Mouse (Mus musculus): ENCODE measurements around the gene Gas2l2. TPM values are rescaled to one million over a fixed set of nuclear protein-coding genes. Genes with fewer than 3 reads are reported as not detected.

Gas2l2 gene
- polyA plus RNA-seq (2012; rRNA removed) = not detected in 2 replicates

DNA sequence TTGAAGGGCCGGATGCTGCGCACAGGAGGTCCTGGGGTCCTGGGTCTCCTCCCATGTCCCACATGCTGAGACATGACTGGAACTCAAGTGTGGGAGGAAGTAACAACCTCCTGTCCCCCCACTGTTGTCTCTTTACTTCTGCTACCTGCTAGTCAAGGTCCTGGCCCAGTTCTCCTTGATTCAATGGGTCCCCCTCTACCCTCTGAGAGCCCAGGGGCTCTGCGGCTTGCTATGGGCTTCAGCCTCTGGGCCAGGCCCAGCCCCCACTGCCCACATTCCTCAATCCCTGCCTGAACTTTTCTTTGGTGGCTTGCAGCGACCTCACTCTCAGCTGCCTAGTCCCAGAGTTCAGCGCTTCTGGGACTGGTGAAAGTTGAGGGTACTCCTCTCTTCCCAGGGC is at the start of gene Gas2l2:
Gene Gas2l2 (minus strand): TSS at position 101 of the 400 bp plus-strand sequence.
- H3K4me3 ChIP-seq (ENCODE audit: extremely low read depth, insufficient read depth, insufficient read length) = no peak within 1 kb of the TSS
- TF ChIP-seq POLR2A (IDR thresholded peaks at IDR 0.05; ENCODE audit: low read depth, low read length) (no peak), CTCF (IDR thresholded peaks at IDR 0.05; ENCODE audit: extremely low read depth, insufficient read depth, insufficient read length, insufficient replicate concordance) (no peak)
- WGBS = 83% methylated on average over 5 of the region's 5 CpGs
- H3K36me3 ChIP-seq (ENCODE audit: control insufficient read depth, insufficient read depth, low read length) = no peaks in the 10 kb centered on the region
- no peak within 1 kb of the TSS for H3K27ac ChIP-seq (ENCODE audit: insufficient read depth, low read length)
- H3K4me1 ChIP-seq (ENCODE audit: control insufficient read depth, insufficient read depth, insufficient read length) = peaks cover 3% of the 10 kb centered on the region; the same call in 1 of the 2 replicates
- no peak for DNase-seq (ENCODE audit: low read depth in 1 of 2, low spot score in 2 of 2)
- peaks cover 8% of the 10 kb centered on the region for H3K27me3 ChIP-seq (ENCODE audit: control insufficient read depth, insufficient read depth, low read length)

DNA sequence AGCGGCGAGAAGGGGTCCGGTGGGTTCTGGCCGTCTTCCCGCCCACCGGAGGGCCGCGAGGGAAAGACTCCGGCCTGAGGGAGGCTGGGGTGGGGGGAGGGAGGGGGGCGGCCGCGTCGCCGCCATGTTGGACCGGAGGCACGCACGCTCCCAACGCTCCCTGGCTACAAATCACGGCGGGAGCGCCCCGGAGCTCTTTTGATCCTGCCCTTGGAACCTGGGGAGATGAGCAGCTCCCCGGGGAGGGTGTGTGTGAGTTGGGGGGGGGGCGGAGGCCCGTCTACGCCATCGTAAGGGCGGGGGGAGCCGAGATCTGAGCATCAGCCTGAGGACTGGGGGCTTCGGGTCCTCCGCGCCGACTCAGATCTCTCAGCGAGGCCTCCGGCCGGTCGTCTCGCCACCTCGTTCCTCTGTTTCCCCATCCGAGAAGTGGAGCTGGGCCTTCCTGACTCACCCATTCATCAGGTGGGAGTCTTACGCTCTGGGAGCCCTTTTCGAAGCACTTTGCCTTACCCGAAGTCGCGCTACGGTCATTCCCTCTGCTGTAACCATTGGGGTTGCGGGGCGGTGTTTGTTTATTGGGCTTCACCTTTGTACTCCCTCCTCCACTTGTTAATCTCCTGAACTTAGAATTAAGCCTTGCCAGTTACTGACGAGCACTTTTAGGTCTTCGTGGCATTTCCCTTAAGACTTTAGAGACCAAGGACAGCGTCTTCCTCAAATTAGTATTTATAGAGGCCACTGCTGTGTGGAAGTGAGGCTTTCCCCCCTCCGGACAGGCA is 44.2 kb upstream of the Gas2l2 start:
- Histone ChIP-seq H3K36me3 (ENCODE audit: control insufficient read depth, insufficient read depth, low read length) (no peaks in the 10 kb centered on the region), H3K27ac (ENCODE audit: insufficient read depth, low read length) (peak overlapping the region; percentile 97), H3K4me3 (ENCODE audit: extremely low read depth, insufficient read depth, insufficient read length) (peak overlapping the region; percentile 98), H3K4me1 (ENCODE audit: control insufficient read depth, insufficient read depth, insufficient read length) (peaks cover 5% of the 10 kb centered on the region; the same call in 1 of the 2 replicates), H3K27me3 (ENCODE audit: control insufficient read depth, insufficient read depth, low read length) (no peaks in the 10 kb centered on the region)
- under 1% methylated on average over 50 of the region's 52 CpGs for WGBS
- no peak for DNase-seq (ENCODE audit: low read depth in 1 of 2, low spot score in 2 of 2)
- TF ChIP-seq CTCF (IDR thresholded peaks at IDR 0.05; ENCODE audit: extremely low read depth, insufficient read depth, insufficient read length, insufficient replicate concordance) (no peak), POLR2A (IDR thresholded peaks at IDR 0.05; ENCODE audit: low read depth, low read length) (no peak)

DNA sequence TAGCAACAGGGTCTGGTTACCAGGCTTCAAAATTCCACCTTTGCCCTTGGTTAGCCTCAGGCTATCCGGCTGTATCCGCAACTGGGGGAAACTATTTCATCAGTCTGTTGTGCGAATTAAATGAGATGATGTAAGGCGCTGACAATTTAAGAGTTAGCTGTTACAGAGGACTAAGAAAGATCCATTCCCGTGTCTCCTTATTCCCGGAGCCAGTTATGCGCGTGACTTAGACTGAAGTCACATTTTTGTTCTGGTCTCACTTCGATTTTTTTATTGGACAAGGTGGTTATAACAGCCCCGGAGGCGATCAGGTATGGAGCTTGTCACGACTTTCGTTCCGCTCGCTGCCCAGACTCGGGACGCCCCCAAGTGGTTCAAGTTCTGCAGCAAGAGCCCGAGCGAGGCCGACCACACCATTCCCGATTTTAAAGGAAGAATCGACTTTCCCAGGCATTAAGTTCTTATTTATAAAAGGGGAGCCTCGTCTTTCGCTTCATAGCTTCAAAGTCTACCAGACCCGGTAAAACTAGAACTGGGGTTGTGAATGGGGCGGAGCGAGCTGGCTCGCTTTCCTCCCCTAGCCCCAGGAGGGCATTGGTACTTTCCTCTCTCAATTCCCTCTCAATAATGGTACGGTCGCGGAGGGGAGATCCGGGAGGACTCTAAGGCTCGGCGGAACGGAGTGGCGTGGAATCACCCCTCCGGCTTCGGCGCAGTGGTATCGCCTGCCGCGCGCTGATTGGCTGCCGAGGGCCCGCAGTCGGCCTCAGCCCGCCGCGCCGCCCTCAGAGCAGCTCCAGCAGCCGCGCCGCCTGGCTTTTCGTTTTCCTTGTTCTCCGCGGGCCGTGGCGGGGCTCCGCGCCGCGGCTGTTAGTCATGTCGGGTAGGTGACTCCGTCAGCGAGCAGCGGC is 43.3 kb upstream of the Gas2l2 start, which contains the start of gene Taf15:
Gene Taf15 (plus strand): TSS at position 763 of the 911 bp plus-strand sequence.
- DNase-seq (ENCODE audit: low read depth in 1 of 2, low spot score in 2 of 2) = peak; percentile 99
- Histone ChIP-seq H3K36me3 (ENCODE audit: control insufficient read depth, insufficient read depth, low read length) (no peaks in the 10 kb centered on the region), H3K27ac (ENCODE audit: insufficient read depth, low read length) (peak within 1 kb of the TSS; percentile 97), H3K4me3 (ENCODE audit: extremely low read depth, insufficient read depth, insufficient read length) (peak within 1 kb of the TSS; percentile 98), H3K27me3 (ENCODE audit: control insufficient read depth, insufficient read depth, low read length) (no peaks in the 10 kb centered on the region), H3K4me1 (ENCODE audit: control insufficient read depth, insufficient read depth, insufficient read length) (peaks cover 5% of the 10 kb centered on the region; the same call in 1 of the 2 replicates)
- 2% methylated on average over 66 of the region's 66 CpGs for WGBS
- TF ChIP-seq POLR2A (IDR thresholded peaks at IDR 0.05; ENCODE audit: low read depth, low read length) (peak; percentile 65), CTCF (IDR thresholded peaks at IDR 0.05; ENCODE audit: extremely low read depth, insufficient read depth, insufficient read length, insufficient replicate concordance) (peak; percentile 41; the same call in 1 of the 2 replicates)

DNA sequence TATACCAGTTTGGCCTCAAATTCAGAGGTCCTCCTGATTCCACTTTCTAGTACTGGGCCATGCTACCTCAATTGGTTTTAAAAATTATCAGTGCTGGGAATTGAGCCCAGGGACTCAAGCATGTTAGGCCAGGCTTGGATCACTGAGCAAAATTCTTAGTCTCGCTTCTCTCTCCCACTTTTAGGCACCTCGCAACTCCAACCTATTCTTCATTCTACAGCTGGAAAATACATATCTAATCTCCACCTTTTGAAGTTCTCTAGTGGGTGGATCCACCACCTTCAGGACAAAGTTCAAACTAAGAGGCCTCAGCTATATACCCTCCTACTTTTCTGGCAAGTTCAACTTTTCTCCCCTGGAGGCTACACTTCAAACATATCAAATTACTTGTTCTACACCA is 42.5 kb upstream of the Gas2l2 start:
- Histone ChIP-seq H3K27ac (ENCODE audit: insufficient read depth, low read length) (no peak overlapping the region), H3K27me3 (ENCODE audit: control insufficient read depth, insufficient read depth, low read length) (no peaks in the 10 kb centered on the region), H3K36me3 (ENCODE audit: control insufficient read depth, insufficient read depth, low read length) (no peaks in the 10 kb centered on the region), H3K4me3 (ENCODE audit: extremely low read depth, insufficient read depth, insufficient read length) (no peak overlapping the region), H3K4me1 (ENCODE audit: control insufficient read depth, insufficient read depth, insufficient read length) (peaks cover 5% of the 10 kb centered on the region; the same call in 1 of the 2 replicates)
- no peak for DNase-seq (ENCODE audit: low read depth in 1 of 2, low spot score in 2 of 2)
- TF ChIP-seq CTCF (IDR thresholded peaks at IDR 0.05; ENCODE audit: extremely low read depth, insufficient read depth, insufficient read length, insufficient replicate concordance) (no peak), POLR2A (IDR thresholded peaks at IDR 0.05; ENCODE audit: low read depth, low read length) (no peak)
- WGBS = 93% methylated on average over 2 of the region's 2 CpGs

DNA sequence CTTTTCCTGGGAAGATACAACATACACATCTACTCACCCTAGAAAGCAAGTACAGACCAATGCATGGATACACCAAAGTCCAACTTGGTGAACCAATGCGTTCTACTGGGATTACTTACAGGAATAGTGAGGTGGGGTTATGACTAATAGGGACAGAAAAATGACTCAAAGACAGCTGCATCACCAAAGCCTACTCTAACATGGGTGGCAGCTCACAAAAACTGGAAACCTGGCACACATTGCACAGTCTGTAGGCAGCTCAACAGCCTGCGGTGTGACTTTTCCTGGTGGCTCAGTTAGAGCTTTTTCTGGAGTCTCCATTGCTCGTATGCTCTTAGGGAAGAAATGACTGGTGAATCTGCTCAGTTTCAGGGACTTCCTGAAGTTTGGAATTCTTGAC is 39.5 kb upstream of the Gas2l2 start:
- 95% methylated on average over 3 of the region's 3 CpGs for WGBS
- H3K27me3 ChIP-seq (ENCODE audit: control insufficient read depth, insufficient read depth, low read length) = no peaks in the 10 kb centered on the region
- no peak overlapping the region for H3K27ac ChIP-seq (ENCODE audit: insufficient read depth, low read length)
- no peak overlapping the region for H3K4me3 ChIP-seq (ENCODE audit: extremely low read depth, insufficient read depth, insufficient read length)
- TF ChIP-seq CTCF (IDR thresholded peaks at IDR 0.05; ENCODE audit: extremely low read depth, insufficient read depth, insufficient read length, insufficient replicate concordance) (no peak), POLR2A (IDR thresholded peaks at IDR 0.05; ENCODE audit: low read depth, low read length) (no peak)
- no peaks in the 10 kb centered on the region; the same call in 1 of the 2 replicates for H3K4me1 ChIP-seq (ENCODE audit: control insufficient read depth, insufficient read depth, insufficient read length)
- H3K36me3 ChIP-seq (ENCODE audit: control insufficient read depth, insufficient read depth, low read length) = no peaks in the 10 kb centered on the region
- DNase-seq (ENCODE audit: low read depth in 1 of 2, low spot score in 2 of 2) = no peak

DNA sequence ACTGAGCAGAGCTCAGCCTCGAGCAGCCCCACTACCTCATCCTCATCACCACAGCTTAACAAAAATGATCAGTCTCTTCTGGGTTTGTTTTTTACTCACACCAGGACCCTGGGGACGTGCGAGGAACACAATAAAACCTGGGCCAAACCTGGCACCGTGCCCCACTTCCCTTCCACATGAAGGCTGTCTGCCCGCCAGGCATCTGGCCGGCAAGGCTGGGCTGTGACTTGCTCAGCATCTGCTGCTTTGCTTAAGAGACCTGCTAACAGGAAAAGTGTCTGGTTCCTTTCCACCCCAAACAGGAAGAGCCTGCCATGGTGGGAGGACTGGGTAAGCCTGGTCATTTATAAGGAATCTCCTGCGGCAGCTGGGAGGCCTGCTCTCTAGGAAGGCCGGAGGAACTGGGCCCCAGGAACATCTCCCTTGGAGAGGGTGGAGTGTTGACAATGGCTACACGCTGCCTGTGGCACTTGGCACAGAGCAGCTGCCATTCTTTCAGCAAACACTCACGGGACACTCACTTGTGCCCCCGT is 37.9 kb upstream of the Gas2l2 start:
- no peak for DNase-seq (ENCODE audit: low read depth in 1 of 2, low spot score in 2 of 2)
- H3K27me3 ChIP-seq (ENCODE audit: control insufficient read depth, insufficient read depth, low read length) = peaks cover 5% of the 10 kb centered on the region
- no peak overlapping the region for H3K4me3 ChIP-seq (ENCODE audit: extremely low read depth, insufficient read depth, insufficient read length)
- H3K27ac ChIP-seq (ENCODE audit: insufficient read depth, low read length) = no peak overlapping the region
- 16% methylated on average over 11 of the region's 11 CpGs for WGBS
- no peak for TF ChIP-seq CTCF (IDR thresholded peaks at IDR 0.05; ENCODE audit: extremely low read depth, insufficient read depth, insufficient read length, insufficient replicate concordance)
- TF ChIP-seq POLR2A (IDR thresholded peaks at IDR 0.05; ENCODE audit: low read depth, low read length) = no peak
- H3K36me3 ChIP-seq (ENCODE audit: control insufficient read depth, insufficient read depth, low read length) = no peaks in the 10 kb centered on the region
- H3K4me1 ChIP-seq (ENCODE audit: control insufficient read depth, insufficient read depth, insufficient read length) = peaks cover 5% of the 10 kb centered on the region

Measured in spleen, adult 2 months (tissue).